Mouse (Mus musculus): ENCODE data around the gene Nr2f6.
"Not testable (repeated sequence)": the region's sequence is repeated elsewhere in the genome, so short reads cannot be mapped to it uniquely, and the experiment has no call there.

Nr2f6 gene

DNA sequence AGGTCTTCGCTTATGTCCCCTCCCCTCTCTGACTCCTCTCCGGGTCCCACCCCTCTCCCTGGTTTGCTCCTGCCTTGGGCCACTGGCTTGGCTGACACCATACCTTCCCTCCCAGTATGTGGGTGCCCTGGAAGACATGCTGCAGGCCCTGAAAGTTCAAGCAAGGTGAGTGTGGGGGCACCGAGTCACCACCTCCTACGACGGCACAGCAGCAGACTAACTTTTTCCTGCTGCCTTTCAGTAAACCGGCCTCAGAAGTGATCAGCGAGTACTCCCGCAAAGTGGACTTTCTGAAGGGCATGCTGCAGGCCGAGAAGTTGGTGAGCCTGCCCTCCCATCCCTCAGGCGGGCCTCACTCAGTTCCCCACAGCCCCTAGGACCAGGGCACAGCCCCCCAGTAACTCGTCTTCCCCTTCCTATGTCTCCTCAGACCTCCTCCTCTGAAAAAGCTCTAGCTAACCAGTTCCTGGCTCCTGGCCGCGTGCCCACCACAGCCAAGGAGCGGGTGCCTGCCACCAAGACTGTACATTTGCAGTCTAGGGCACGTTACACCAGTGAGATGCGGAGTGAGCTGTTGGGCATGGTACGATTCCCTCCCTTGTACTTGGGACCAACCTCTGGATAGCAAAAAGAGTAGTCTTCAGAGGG, 14.1 kb downstream of the Nr2f6 start:
- no peak for DNase-seq (ENCODE audit: low spot score)

DNA sequence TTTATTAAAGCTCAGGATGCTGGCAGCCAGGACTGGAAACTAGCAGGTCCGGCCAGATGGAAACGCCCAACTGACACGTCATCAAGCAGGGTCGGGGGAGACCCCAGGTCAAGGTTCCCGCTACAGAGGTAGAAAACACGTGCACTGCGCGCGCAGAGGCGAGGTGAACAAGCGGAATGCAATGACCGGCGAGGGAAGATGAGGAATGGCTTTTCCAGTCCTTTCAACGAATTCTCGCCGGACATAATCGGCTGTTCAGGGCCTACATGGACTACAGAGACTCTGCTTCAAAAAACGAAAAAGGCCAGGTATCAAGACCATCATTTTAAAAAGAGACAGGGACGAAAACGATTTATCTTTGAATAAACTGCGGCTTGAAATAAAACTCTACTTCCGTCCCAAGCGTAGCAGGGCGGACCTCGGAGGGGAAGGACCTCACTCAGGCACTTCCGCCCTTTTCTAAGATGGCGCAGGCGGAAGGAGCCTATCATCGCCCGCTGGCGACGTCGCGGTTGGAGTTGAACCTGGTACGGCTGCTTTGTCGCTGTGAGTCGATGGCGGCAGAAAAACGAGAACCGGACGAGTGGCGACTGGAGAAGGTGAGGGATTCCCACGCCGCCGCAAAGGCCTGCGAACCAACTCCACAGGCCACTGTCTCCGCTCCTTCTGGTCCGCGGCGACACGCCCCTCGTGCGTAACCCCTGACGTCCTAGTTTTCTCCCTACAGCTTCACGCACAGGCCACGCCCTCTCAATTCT, 14.8 kb downstream of the Nr2f6 start, which contains the start of gene Use1:
Gene Use1 (plus strand): TSS at position 78 of the 758 bp plus-strand sequence.
- DNase-seq (ENCODE audit: low spot score): peak; percentile 91

DNA sequence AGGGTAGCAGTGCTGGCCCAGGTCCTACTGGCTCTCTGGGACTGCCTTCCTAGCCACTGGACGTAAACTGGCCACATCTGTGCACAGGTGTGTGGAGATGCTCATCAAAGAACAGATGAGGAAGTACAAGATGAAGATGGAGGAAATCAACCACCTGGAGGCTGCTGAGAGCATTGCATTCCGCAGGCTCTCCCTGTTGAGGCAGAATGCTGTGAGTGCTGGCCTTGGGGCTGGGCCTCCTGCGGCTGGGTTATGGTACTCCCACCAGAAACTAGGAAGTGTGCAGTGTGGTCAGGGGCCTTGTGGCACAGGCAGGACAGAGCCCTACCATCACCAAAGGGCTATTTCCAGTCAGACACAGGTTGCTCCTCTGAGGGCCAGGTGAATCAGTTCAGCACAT, 23.7 kb downstream of the Nr2f6 start:
- DNase-seq (ENCODE audit: low spot score): no peak

DNA sequence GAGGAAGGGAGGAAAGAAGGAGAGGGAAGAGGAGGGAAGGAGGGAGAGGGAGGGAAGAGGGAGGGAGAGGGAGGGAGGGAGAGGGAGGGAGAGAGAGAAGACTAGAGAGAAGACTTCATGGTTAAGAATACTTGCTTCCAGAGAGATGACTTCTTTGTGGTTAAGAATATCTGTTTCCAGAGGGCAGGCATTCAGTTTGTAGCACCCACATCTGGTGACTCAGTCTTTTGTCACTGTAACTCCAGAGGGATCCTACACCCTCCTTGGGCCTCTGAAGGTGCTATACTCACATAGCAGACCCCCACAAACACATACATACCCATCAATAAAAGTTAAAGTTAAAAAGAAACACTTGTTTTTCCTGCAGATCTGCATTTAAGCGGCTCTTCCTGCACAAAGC, 30.2 kb downstream of the Nr2f6 start:
- no peak for DNase-seq (ENCODE audit: low spot score)

DNA sequence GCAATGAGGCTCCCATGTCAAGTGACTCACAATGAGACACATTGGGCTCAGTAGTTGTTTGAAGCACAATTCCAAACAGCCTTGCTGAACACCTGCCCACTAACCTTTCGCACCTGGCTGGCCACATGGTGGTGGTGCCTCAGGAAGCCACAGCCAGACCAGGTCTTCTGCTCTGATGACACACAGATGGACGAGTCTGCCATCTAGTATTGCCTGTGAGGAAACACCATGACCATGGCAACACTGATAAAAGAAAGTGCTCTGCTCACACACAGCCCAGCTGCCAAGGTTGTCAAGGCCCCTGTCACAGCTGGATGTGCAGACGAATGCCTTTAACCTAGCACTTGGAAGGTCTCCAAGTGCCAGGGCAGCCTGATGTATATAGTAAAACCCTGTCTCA, 30.6 kb downstream of the Nr2f6 start:
- DNase-seq (ENCODE audit: low spot score): no peak

DNA sequence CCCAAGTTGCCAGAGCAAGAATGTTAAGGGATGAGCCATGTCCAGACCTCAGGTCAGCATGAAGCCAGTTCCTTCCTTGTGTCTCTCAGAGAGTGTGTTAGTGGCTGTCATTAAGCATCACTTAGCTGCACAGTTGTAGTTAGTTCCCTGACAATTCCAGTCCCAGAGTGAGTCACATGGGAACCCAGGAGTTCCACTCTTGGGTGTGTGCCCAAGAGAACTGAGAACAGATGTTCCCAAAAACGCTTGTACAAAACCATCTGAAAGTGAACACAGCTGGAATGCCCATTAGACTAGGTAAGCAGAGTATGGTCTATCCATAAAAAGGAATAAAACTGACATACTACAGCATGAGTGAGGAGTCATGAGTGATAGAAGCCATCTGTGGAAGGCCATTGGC, 35.2 kb downstream of the Nr2f6 start:
- DNase-seq (ENCODE audit: low spot score): no peak

DNA sequence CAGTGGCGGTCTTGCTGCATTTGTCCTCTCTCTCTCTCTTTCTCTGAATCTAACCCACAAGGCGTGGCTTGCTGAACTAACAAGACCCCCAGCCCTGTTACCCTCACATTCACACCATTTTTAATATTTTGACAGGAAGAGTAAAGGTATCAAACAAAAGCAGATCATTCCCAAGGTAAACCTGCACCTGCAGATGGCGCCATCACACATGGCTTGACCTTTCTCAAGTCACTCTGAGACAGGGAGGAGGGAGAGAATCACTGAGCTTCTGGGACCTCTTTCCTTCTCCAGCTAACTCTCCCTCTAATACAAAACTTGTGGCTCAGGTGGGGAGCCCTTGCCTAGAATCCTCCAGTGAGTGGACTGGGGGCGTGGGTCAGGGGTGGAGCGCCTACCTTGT, 41.1 kb downstream of the Nr2f6 start:
- no peak for DNase-seq (ENCODE audit: low spot score)

DNA sequence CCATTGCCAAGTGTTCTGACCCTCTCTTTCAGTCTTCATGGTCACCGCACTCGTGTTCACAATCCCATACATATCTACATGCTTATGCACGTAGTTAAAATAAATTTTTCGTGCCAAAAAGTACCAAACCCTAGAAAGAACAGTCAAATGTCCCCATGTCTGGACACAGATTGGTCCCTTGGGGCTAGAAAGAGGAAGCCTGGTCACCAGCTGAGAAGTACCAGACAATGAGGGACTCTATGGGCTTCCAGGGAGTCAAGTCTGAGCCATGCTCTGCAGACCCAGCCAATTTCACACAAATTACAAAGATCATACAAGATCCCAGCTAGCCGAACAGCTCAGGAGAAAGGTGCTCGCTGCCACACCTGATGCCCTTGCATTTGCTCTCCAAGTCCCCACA, 43.9 kb downstream of the Nr2f6 start:
- DNase-seq (ENCODE audit: low spot score): not testable (repeated sequence)

DNA sequence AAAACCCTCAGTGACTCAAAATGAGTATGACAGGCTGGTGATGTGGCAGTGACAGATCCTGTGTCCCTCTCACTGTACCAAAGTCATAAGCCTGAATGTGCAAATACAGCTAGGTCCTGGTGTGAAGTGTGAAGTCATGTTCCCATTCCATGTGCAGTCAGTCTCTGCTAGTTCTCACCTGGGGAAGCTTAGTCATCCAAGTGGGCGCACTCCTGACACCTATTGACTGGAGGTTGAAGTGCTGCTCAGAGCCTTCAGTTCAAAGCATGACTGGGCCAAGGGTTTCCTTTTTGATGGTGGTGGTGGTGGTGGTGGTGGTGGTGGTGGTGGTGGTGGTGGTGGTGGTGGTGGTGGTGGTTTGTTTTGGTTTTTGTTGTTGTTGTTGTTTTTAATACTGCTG, 56.9 kb downstream of the Nr2f6 start:
- no peak for DNase-seq (ENCODE audit: low spot score)
